Mouse (Mus musculus): Measurements from ENCODE around the gene Arid1b.

Arid1b gene

GRCm38 (mm10) chr17:5270823-5271222, 276.7 kb downstream of the Arid1b start:
- in situ Hi-C loops (cut with MboI, MseI) = no loop called here

GRCm38 (mm10) chr17:5273118-5273517, 279.0 kb downstream of the Arid1b start:
- in situ Hi-C loops (cut with MboI, MseI) = no loop called here

GRCm38 (mm10) chr17:5273685-5274084, 279.6 kb downstream of the Arid1b start:
- in situ Hi-C loops (cut with MboI, MseI) = no loop called here

GRCm38 (mm10) chr17:5274429-5274828, 280.3 kb downstream of the Arid1b start:
- in situ Hi-C loops (cut with MboI, MseI) = no loop called here

GRCm38 (mm10) chr17:5275749-5276148, 281.6 kb downstream of the Arid1b start:
- in situ Hi-C loops (cut with MboI, MseI) = no loop called here

- in situ Hi-C loops (cut with MboI, MseI) = no loop called here
These were observed 283.2 kb downstream of the Arid1b start for GRCm38 (mm10) chr17:5277137-5277871.

- in situ Hi-C loops (cut with MboI, MseI) = no loop called here
These were observed 286.4 kb downstream of the Arid1b start for GRCm38 (mm10) chr17:5280499-5281053.

GRCm38 (mm10) chr17:5284783-5285182, 290.7 kb downstream of the Arid1b start:
- in situ Hi-C loops (cut with MboI, MseI) = no loop called here

GRCm38 (mm10) chr17:5285877-5286440, 291.8 kb downstream of the Arid1b start:
- in situ Hi-C loops (cut with MboI, MseI) = no loop called here

- in situ Hi-C loops (cut with MboI, MseI) = no loop called here
These were observed 292.6 kb downstream of the Arid1b start for GRCm38 (mm10) chr17:5286571-5287209.

- in situ Hi-C loops (cut with MboI, MseI) = no loop called here
These were observed 293.1 kb downstream of the Arid1b start for GRCm38 (mm10) chr17:5287210-5287591.

GRCm38 (mm10) chr17:5287641-5288040, 293.5 kb downstream of the Arid1b start:
- in situ Hi-C loops (cut with MboI, MseI) = no loop called here

- in situ Hi-C loops (cut with MboI, MseI) = no loop called here
These were observed 299.8 kb downstream of the Arid1b start for GRCm38 (mm10) chr17:5293653-5294584.

GRCm38 (mm10) chr17:5295086-5295947, 301.2 kb downstream of the Arid1b start:
- in situ Hi-C loops (cut with MboI, MseI) = no loop called here

GRCm38 (mm10) chr17:5295948-5296262, 301.8 kb downstream of the Arid1b start:
- in situ Hi-C loops (cut with MboI, MseI) = no loop called here

GRCm38 (mm10) chr17:5297491-5297890, 303.4 kb downstream of the Arid1b start:
- in situ Hi-C loops (cut with MboI, MseI) = no loop called here

- in situ Hi-C loops (cut with MboI, MseI) = no loop called here
These were observed 303.9 kb downstream of the Arid1b start for GRCm38 (mm10) chr17:5297984-5298383.

GRCm38 (mm10) chr17:5298891-5299559, 304.9 kb downstream of the Arid1b start:
- in situ Hi-C loops (cut with MboI, MseI) = no loop called here

- in situ Hi-C loops (cut with MboI, MseI) = no loop called here
These were observed 309.0 kb downstream of the Arid1b start for GRCm38 (mm10) chr17:5302971-5303746.

Data from regulatory T cell (primary cell).